8 mouse cellular contexts compared by ENCODE assay signal in genomic region chr9:52047821-52048649, GRCm38 (mm10). TPM values are rescaled to one million over a fixed set of nuclear protein-coding genes. Genes with fewer than 3 reads are reported as not detected.
DNase-seq lines count a peak whose midpoint lies in the region; ATAC-seq and TF ChIP-seq lines count a peak whose summit lies in the region.

No protein-coding gene starts in this region.

- no peak for TF ChIP-seq CTCF in midbrain, postnatal 0 days (IDR thresholded peaks at IDR 0.05)

- peaks cover 35% of the 10 kb centered on the region for H3K4me1 ChIP-seq in embryonic facial prominence, embryonic 13.5 days
- peaks cover 20% of the 10 kb centered on the region for H3K4me1 ChIP-seq in limb, embryonic 15.5 days
- H3K4me1 ChIP-seq in midbrain, postnatal 0 days (ENCODE audit: insufficient read depth, low read length) = peaks cover 10% of the 10 kb centered on the region

- peak overlapping the region; percentile 99 for H3K9ac ChIP-seq in embryonic facial prominence, embryonic 13.5 days
- H3K9ac ChIP-seq in limb, embryonic 15.5 days = peak overlapping the region; percentile 98
- H3K9ac ChIP-seq in midbrain, postnatal 0 days (replicated peaks; ENCODE audit: low read length, poor library complexity, severe bottlenecking) = peak overlapping the region; percentile 96

- peak; percentile 75 for DNase-seq in 3T3-L1 (ENCODE audit: low read depth, low spot score)
- DNase-seq in adrenal gland, postnatal 36 days = peak; percentile 88 to 93
- DNase-seq in heart, adult 8-10 months (ENCODE audit: low spot score) = peak; percentile 76
- DNase-seq in kidney, adult 8-10 months = peak; percentile 80 to 81
- DNase-seq in midbrain, postnatal 0 days (ENCODE audit: low spot score) = peak; percentile 83
- peak; percentile 79 to 84 for DNase-seq in spleen, postnatal 10 days (ENCODE audit: low spot score in 2 of 2)

- peak overlapping the region; percentile 100 for H3K27ac ChIP-seq in embryonic facial prominence, embryonic 13.5 days
- peak overlapping the region; percentile 100 for H3K27ac ChIP-seq in limb, embryonic 15.5 days
- H3K27ac ChIP-seq in midbrain, postnatal 0 days (ENCODE audit: low read depth, low read length) = peak overlapping the region; percentile 94

- no peaks in the 10 kb centered on the region for H3K9me3 ChIP-seq in embryonic facial prominence, embryonic 13.5 days
- no peaks in the 10 kb centered on the region for H3K9me3 ChIP-seq in limb, embryonic 15.5 days
- no peaks in the 10 kb centered on the region for H3K9me3 ChIP-seq in midbrain, postnatal 0 days (ENCODE audit: low read length)

- H3K27me3 ChIP-seq in embryonic facial prominence, embryonic 13.5 days = no peaks in the 10 kb centered on the region
- no peaks in the 10 kb centered on the region for H3K27me3 ChIP-seq in limb, embryonic 15.5 days
- H3K27me3 ChIP-seq in midbrain, postnatal 0 days (ENCODE audit: insufficient read depth, low read length) = no peaks in the 10 kb centered on the region

- ATAC-seq in embryonic facial prominence, embryonic 13.5 days (ENCODE audit: insufficient number of reproducible peaks, insufficient read depth, low FRiP score, low TSS enrichment, low read depth) = peak; percentile 91
- peak; percentile 94 for ATAC-seq in limb, embryonic 15.5 days (ENCODE audit: insufficient number of reproducible peaks, low FRiP score, low TSS enrichment, low read depth)
- ATAC-seq in midbrain, postnatal 0 days (ENCODE audit: low FRiP score) = peak; percentile 91

- H3K36me3 ChIP-seq in embryonic facial prominence, embryonic 13.5 days = no peaks in the 10 kb centered on the region
- no peaks in the 10 kb centered on the region for H3K36me3 ChIP-seq in limb, embryonic 15.5 days
- no peaks in the 10 kb centered on the region for H3K36me3 ChIP-seq in midbrain, postnatal 0 days (ENCODE audit: insufficient read depth, low read length)

- H3K4me3 ChIP-seq in embryonic facial prominence, embryonic 13.5 days = peak overlapping the region; percentile 94
- H3K4me3 ChIP-seq in limb, embryonic 15.5 days = peak overlapping the region; percentile 93
- peak overlapping the region; percentile 96 for H3K4me3 ChIP-seq in midbrain, postnatal 0 days (ENCODE audit: low read depth, low read length)

- H3K4me2 ChIP-seq in embryonic facial prominence, embryonic 13.5 days = peak overlapping the region; percentile 66
- peak overlapping the region; percentile 53 for H3K4me2 ChIP-seq in limb, embryonic 15.5 days
- H3K4me2 ChIP-seq in midbrain, postnatal 0 days (ENCODE audit: low read depth, low read length, poor library complexity, severe bottlenecking) = peak overlapping the region; percentile 77

- WGBS in embryonic facial prominence, embryonic 13.5 days = under 1% methylated on average over 103 of the region's 118 CpGs
- WGBS in limb, embryonic 15.5 days = under 1% methylated on average over 103 of the region's 118 CpGs
- under 1% methylated on average over 51 of the region's 118 CpGs for WGBS in midbrain, postnatal 0 days

RNA-seq across cellular contexts. Expression of gene Rdx, which starts 1.1 kb away (rescaled TPM):
- 100 to 1,000 TPM; 120 to 138 TPM for total RNA-seq in adrenal gland, postnatal 36 days (2021)
- 144 and 157 TPM in 2 replicates for polyA plus RNA-seq in embryonic facial prominence, embryonic 13.5 days (2015; fragmentation: Nextera tagmentation; extraction: Ambion mirVana)
- total RNA-seq in heart, adult 8-10 months (2022) = 10 to 100 TPM; 85.9 to 98.0 (median 89.2) TPM
- polyA plus RNA-seq in limb, embryonic 15.5 days (2015; fragmentation: Nextera tagmentation; extraction: Ambion mirVana) = 108 and 111 TPM in 2 replicates
- 53.3 and 58.1 TPM in 2 replicates for total RNA-seq in midbrain, postnatal 0 days (2014; rRNA removed)
- polyA plus RNA-seq in midbrain, postnatal 0 days (2015; fragmentation: Nextera tagmentation; extraction: Ambion mirVana) = 71.7 and 85.7 TPM in 2 replicates

Comparison
In these comparisons a context has a peak if more than half of its experiments do, and no peak if none do; other contexts are left out.
1. Peak in every context shown above with its lines: DNase-seq, ATAC-seq, H3K4me3 ChIP-seq and H3K27ac ChIP-seq.